Mouse (Mus musculus): ENCODE results near the gene 1810049J17Rik. TPM values are rescaled to one million over a fixed set of nuclear protein-coding genes. Genes with fewer than 3 reads are reported as not detected.

The 1810049J17Rik gene
- polyA plus RNA-seq, 1 experiment: not detected

DNA sequence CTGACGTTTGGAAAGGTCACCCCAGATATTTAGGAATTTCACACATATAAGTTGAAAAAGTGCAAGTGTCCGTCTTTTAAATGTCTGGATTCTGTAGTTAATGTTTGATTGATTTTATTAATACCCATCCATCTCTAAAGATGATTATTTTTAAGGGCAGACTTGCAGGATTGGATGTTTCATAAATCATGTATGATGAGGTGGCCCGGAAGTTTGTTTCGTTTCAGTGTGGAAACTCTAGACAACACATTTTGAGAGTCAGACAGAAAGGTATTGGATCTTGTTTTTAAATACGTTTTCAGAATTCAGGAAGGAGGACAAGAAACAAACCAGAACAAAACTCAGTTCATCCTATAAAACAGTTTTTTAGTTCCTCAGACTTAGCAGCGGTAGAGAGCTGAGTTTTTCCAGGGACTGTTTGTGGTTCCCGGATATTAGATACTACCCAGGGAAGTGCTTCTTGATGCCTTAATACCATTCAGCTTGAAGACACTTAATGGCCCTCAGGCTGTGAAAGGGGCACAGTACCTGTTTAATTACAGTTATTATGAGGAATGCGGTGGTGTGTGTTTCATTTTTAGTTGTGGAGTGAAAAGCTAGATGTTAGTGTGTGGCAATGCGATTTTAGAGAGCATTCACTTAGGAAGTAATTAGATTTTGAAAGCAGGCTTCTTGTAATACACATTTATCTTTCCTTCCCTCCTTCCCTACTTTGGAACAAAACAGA is 1.1 kb upstream of the 1810049J17Rik start:
- no peak overlapping the region for H3K27ac ChIP-seq (ENCODE audit: control insufficient read depth, insufficient read depth, low read depth, low read length, poor library complexity)
- TF ChIP-seq POLR2A (IDR thresholded peaks at IDR 0.05; ENCODE audit: borderline replicate concordance, control insufficient read depth, low read depth, low read length) (no peak), CTCF (IDR thresholded peaks at IDR 0.05; ENCODE audit: control insufficient read depth, insufficient read depth, low read length) (no peak)
- WGBS: 6% methylated on average over 9 of the region's 9 CpGs
- peak overlapping the region; percentile 82 for H3K4me3 ChIP-seq (replicated peaks; ENCODE audit: control insufficient read depth, low read depth, low read length)
- no peaks in the 10 kb centered on the region; the same call in 1 of the 2 replicates for H3K4me1 ChIP-seq (ENCODE audit: control insufficient read depth, insufficient read depth, low read length)

DNA sequence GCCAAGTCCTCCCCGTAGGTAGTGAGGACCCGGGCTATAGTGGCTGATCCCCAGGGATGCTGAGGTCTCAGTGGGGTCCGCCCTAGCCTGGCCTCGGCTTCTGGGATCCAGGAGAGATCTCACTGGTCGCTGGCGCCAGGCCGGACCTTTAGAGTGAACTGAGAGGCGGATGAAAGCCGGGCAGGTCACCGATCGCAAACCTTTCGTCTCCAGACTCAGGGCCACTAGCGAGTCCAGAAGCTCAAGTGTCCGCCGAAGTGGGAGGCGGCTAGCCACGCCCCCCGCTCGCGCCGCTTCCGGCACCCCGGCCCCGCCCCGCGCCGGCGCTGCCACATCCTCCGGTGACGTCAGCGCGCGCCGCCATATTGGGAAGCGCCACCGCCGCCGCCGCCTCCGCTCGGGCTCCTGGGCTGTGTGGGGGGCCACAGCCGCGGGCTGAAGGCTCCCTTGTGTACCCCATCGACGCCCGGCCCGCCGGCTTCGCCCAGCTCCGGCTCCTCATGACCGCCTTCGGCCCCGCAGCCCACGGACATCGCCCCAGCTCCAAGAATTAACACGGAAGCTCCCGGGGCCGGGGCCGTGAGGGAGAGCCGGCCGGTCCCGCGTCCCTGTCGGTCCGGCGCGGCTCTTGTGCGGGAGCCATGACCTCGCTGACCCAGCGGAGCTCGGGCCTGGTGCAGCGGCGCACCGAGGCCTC is 460 bp downstream of the 1810049J17Rik start, which contains the start of gene Golph3:
TSS of gene Golph3 (plus strand) at position 360 of the 697 bp plus-strand sequence.
- Histone ChIP-seq H3K27ac (ENCODE audit: control insufficient read depth, insufficient read depth, low read depth, low read length, poor library complexity) (peak within 1 kb of the TSS; percentile 98), H3K4me1 (ENCODE audit: control insufficient read depth, insufficient read depth, low read length) (no peaks in the 10 kb centered on the region), H3K4me3 (replicated peaks; ENCODE audit: control insufficient read depth, low read depth, low read length) (peak within 1 kb of the TSS; percentile 82)
- no peak for TF ChIP-seq CTCF (IDR thresholded peaks at IDR 0.05; ENCODE audit: control insufficient read depth, insufficient read depth, low read length)
- peak; percentile 50; the same call in 1 of the 2 replicates for TF ChIP-seq POLR2A (IDR thresholded peaks at IDR 0.05; ENCODE audit: borderline replicate concordance, control insufficient read depth, low read depth, low read length)
- WGBS: under 1% methylated on average over 74 of the region's 74 CpGs

DNA sequence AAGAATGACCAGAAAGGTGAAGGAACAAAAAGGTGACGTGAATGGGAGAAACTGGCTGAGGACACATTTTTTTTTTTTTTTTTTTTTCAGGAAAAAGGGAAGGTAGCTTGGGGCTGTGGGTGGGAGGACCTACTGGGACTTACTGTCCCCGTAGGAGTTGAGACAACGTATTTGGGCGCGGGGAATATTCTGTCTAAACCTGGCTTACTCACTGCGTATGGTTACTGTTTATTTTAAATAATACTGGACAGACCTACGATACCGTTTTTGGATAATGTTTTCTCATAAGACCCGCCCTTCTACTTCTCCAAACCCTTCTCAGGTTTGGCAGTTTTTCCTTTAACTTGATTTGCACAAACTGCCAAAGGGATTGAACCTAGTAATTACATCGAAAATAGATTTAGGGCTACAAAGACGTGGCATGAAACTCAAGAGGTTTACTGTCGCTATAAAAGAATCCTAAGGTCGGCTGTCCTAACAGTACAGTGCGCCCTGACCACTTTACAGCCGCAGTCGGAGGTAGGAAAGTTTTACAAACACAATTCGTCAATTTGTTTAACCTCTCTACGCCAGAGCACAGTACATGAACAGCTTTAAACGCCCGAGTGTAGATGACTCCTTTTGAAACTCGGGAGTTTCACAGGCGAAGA is 1.1 kb downstream of the 1810049J17Rik start:
- peak overlapping the region; percentile 78 for H3K4me3 ChIP-seq (replicated peaks; ENCODE audit: control insufficient read depth, low read depth, low read length)
- no peaks in the 10 kb centered on the region for H3K4me1 ChIP-seq (ENCODE audit: control insufficient read depth, insufficient read depth, low read length)
- TF ChIP-seq POLR2A (IDR thresholded peaks at IDR 0.05; ENCODE audit: borderline replicate concordance, control insufficient read depth, low read depth, low read length) (no peak), CTCF (IDR thresholded peaks at IDR 0.05; ENCODE audit: control insufficient read depth, insufficient read depth, low read length) (no peak)
- H3K27ac ChIP-seq (ENCODE audit: control insufficient read depth, insufficient read depth, low read depth, low read length, poor library complexity): peak overlapping the region; percentile 44
- 2% methylated on average over 22 of the region's 22 CpGs for WGBS

DNA sequence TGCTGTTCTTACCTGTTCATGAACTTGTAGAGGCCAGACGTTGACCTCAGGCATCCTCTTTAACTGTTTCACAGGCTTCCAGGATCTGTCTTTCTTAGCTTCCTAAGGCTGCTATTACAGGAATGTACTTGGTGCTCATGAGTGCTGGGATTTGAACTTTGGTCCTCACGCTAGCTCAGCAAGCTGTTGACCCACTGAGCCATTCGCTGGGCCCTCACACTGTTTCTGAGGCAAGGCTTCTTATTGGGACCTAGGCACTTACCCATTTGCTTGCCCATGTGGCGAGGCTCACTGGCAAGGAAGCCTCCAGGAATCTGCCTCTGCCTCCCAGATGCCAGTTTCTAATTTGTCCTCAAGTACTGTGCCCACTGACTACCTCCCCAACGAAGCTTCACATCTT is 1.8 kb downstream of the 1810049J17Rik start:
- no peak for TF ChIP-seq CTCF (IDR thresholded peaks at IDR 0.05; ENCODE audit: control insufficient read depth, insufficient read depth, low read length)
- no peak for TF ChIP-seq POLR2A (IDR thresholded peaks at IDR 0.05; ENCODE audit: borderline replicate concordance, control insufficient read depth, low read depth, low read length)
- Histone ChIP-seq H3K4me3 (replicated peaks; ENCODE audit: control insufficient read depth, low read depth, low read length) (no peak overlapping the region), H3K27ac (ENCODE audit: control insufficient read depth, insufficient read depth, low read depth, low read length, poor library complexity) (no peak overlapping the region), H3K4me1 (ENCODE audit: control insufficient read depth, insufficient read depth, low read length) (no peaks in the 10 kb centered on the region)
- 57% methylated on average over 5 of the region's 5 CpGs for WGBS

DNA sequence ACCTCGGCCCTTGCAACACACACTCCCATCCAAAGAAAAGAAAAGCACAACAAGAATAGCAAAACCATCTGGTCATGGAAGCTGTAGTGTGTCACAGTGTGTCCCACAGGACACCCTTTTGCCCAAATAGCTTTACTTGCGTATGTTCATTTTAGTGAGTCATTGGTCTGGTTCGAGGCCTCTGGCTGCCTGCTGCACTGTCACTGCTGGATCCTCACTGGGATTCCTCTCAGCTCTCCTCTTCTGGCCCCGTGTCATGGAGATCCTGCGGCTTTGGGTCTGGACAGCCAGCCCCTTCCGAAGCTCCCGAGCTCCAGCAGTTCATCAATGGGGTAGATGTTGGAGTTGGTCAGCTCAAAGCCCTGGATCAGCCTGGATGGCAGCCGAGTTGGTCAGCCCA is 3.2 kb downstream of the 1810049J17Rik start:
- WGBS: 84% methylated on average over 8 of the region's 8 CpGs
- Histone ChIP-seq H3K4me3 (replicated peaks; ENCODE audit: control insufficient read depth, low read depth, low read length) (no peak overlapping the region), H3K27ac (ENCODE audit: control insufficient read depth, insufficient read depth, low read depth, low read length, poor library complexity) (no peak overlapping the region), H3K4me1 (ENCODE audit: control insufficient read depth, insufficient read depth, low read length) (no peaks in the 10 kb centered on the region)
- no peak for TF ChIP-seq POLR2A (IDR thresholded peaks at IDR 0.05; ENCODE audit: borderline replicate concordance, control insufficient read depth, low read depth, low read length)
- TF ChIP-seq CTCF (IDR thresholded peaks at IDR 0.05; ENCODE audit: control insufficient read depth, insufficient read depth, low read length): no peak

DNA sequence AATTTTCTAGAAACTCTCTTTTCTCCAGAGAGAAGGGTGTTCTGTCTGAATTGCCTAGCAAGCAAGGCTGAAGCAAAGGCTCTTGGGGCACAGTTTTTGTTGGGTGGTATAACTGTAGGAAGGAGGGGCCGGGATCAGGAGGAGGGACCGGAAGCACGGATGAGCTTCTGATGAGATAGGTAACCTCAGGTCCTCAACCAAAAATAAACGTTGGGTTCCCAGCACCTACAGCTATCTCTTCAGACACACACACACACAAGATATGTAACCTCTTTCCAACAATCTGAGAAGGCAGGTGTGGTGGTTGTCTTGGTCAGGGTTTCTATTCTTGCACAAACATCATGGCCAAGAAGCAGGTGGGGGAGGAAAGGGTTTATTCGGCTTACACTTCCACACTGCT is 4.4 kb downstream of the 1810049J17Rik start:
- Histone ChIP-seq H3K4me1 (ENCODE audit: control insufficient read depth, insufficient read depth, low read length) (no peaks in the 10 kb centered on the region), H3K27ac (ENCODE audit: control insufficient read depth, insufficient read depth, low read depth, low read length, poor library complexity) (no peak overlapping the region), H3K4me3 (replicated peaks; ENCODE audit: control insufficient read depth, low read depth, low read length) (no peak overlapping the region)
- 72% methylated on average over 5 of the region's 5 CpGs for WGBS
- TF ChIP-seq CTCF (IDR thresholded peaks at IDR 0.05; ENCODE audit: control insufficient read depth, insufficient read depth, low read length) (no peak), POLR2A (IDR thresholded peaks at IDR 0.05; ENCODE audit: borderline replicate concordance, control insufficient read depth, low read depth, low read length) (no peak)

DNA sequence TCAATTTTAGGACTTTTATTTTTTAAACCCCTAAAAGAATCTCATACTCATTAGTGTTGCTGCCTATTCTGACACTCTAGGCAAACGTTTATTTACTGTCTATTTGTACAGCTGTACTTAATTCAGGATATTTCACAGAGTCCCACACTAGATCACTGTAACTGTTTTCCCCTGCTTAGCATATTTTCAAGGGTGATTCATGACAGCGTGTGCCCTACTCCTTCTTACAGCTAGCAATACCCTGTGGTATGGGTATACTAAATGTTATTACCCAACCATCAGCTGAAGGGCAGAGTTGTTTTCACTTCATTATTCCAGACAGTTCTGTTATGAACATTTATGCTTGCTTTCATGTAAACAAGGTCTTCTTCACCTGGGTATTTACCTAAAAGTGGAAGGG is 5.7 kb downstream of the 1810049J17Rik start:
- WGBS: 67% methylated on average over 2 of the region's 2 CpGs
- TF ChIP-seq POLR2A (IDR thresholded peaks at IDR 0.05; ENCODE audit: borderline replicate concordance, control insufficient read depth, low read depth, low read length) (no peak), CTCF (IDR thresholded peaks at IDR 0.05; ENCODE audit: control insufficient read depth, insufficient read depth, low read length) (no peak)
- Histone ChIP-seq H3K4me1 (ENCODE audit: control insufficient read depth, insufficient read depth, low read length) (no peaks in the 10 kb centered on the region; the same call in 1 of the 2 replicates), H3K27ac (ENCODE audit: control insufficient read depth, insufficient read depth, low read depth, low read length, poor library complexity) (no peak overlapping the region), H3K4me3 (replicated peaks; ENCODE audit: control insufficient read depth, low read depth, low read length) (no peak overlapping the region)

DNA sequence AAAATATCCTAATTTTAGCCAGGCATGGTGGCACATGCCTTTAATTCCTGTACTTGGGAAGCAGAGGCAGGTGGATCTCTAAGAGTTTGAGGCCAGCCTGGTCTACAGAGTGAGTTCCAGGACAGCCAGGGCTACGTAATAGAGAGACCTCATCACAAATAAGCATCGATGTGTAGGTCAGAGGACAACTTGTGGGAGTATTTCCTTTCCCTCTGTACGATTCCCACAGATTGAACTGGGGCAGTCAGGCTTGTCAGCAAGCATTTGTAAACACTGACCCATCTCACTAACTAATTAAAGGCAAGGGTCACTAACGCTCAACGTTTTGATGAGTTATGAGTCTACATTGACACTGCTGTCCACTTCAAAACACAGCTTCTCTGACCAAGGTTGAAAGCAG is 7.1 kb downstream of the 1810049J17Rik start:
- Histone ChIP-seq H3K4me3 (replicated peaks; ENCODE audit: control insufficient read depth, low read depth, low read length) (no peak overlapping the region), H3K4me1 (ENCODE audit: control insufficient read depth, insufficient read depth, low read length) (no peaks in the 10 kb centered on the region; the same call in 1 of the 2 replicates), H3K27ac (ENCODE audit: control insufficient read depth, insufficient read depth, low read depth, low read length, poor library complexity) (no peak overlapping the region)
- TF ChIP-seq POLR2A (IDR thresholded peaks at IDR 0.05; ENCODE audit: borderline replicate concordance, control insufficient read depth, low read depth, low read length) (no peak), CTCF (IDR thresholded peaks at IDR 0.05; ENCODE audit: control insufficient read depth, insufficient read depth, low read length) (no peak)
- WGBS: 81% methylated on average over 5 of the region's 5 CpGs

Data from bone marrow, adult 2 months (tissue).